Mouse (Mus musculus): ENCODE measurements around the gene Rps27rt.

DNA sequence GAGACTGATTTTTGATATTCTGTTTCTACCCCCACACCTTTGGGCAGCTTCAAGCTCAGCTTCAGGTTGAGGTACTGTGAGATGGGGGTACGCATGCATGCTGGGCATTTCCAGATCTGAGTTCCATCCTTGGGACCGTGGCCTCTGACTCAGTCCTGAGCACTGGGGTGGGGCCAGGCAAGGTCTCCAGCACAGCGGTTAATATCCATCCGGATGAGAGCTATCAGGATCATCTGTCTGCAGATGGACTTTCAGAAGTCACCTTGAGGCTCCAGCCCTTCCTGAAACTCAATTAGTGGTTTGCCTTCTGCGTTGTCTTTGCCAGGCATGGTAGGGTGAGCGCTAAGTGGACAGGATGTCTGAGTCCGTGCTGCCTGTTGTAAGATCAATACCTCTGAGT, 37.6 kb upstream of the Rps27rt start:
- TF ChIP-seq POLR2A (IDR thresholded peaks at IDR 0.05; ENCODE audit: borderline replicate concordance, extremely low read depth, low read depth, low read length) (no peak), CTCF (IDR thresholded peaks at IDR 0.05; ENCODE audit: insufficient read depth, low read length) (no peak)

All from lung, adult 2 months (tissue).